Mouse (Mus musculus): Measurements from ENCODE around the gene Mcidas.
"Not testable (repeated sequence)": the region's sequence is repeated elsewhere in the genome, so short reads cannot be mapped to it uniquely, and the experiment has no call there.

Gene Mcidas

GRCm38 (mm10) chr13:113013174-113013953 is 19.7 kb downstream of the Mcidas start:
- DNase-seq (ENCODE audit: low spot score), result not testable (repeated sequence)

GRCm38 (mm10) chr13:113021521-113021920 is 27.9 kb downstream of the Mcidas start:
- no peak for DNase-seq (ENCODE audit: low spot score)

GRCm38 (mm10) chr13:113022467-113022866 is 28.8 kb downstream of the Mcidas start:
- no peak for DNase-seq (ENCODE audit: low spot score)

- DNase-seq (ENCODE audit: low spot score), result no peak
Observed at GRCm38 (mm10) chr13:113023274-113024143, 29.9 kb downstream of the Mcidas start.

GRCm38 (mm10) chr13:113031351-113031750 is 37.7 kb downstream of the Mcidas start:
- DNase-seq (ENCODE audit: low spot score), result no peak

GRCm38 (mm10) chr13:113031792-113032571 is 38.3 kb downstream of the Mcidas start:
- peak; percentile 49 for DNase-seq (ENCODE audit: low spot score)

GRCm38 (mm10) chr13:113032831-113033230 is 39.2 kb downstream of the Mcidas start:
- no peak for DNase-seq (ENCODE audit: low spot score)

GRCm38 (mm10) chr13:113034271-113034886 is 40.7 kb downstream of the Mcidas start:
- DNase-seq (ENCODE audit: low spot score), result no peak

- DNase-seq (ENCODE audit: low spot score), result peak; percentile 54
Observed at GRCm38 (mm10) chr13:113034950-113035421, 41.3 kb downstream of the Mcidas start, which contains the start of gene Cdc20b. TSS of gene Cdc20b (plus strand) at chr13:113035111.

- DNase-seq (ENCODE audit: low spot score), result peak; percentile 56
Observed at GRCm38 (mm10) chr13:113035852-113036251, 42.2 kb downstream of the Mcidas start.

- DNase-seq (ENCODE audit: low spot score), result no peak
Observed at GRCm38 (mm10) chr13:113044876-113045275, 51.2 kb downstream of the Mcidas start.

GRCm38 (mm10) chr13:113045458-113046110 is 51.9 kb downstream of the Mcidas start:
- no peak for DNase-seq (ENCODE audit: low spot score)

GRCm38 (mm10) chr13:113046211-113046883 is 52.7 kb downstream of the Mcidas start, which contains the start of gene Gpx8:
TSS of gene Gpx8 (minus strand) at chr13:113046410.
- peak; percentile 71 for DNase-seq (ENCODE audit: low spot score)

- no peak for DNase-seq (ENCODE audit: low spot score)
Observed at GRCm38 (mm10) chr13:113047018-113047417, 53.4 kb downstream of the Mcidas start.

- no peak for DNase-seq (ENCODE audit: low spot score)
Observed at GRCm38 (mm10) chr13:113047647-113048046, 54.0 kb downstream of the Mcidas start.
